Mouse (Mus musculus) brown adipose tissue, adult 24 weeks (tissue): ENCODE data around the gene Cdk5rap3. TPM values are rescaled to one million over a fixed set of nuclear protein-coding genes. Genes with fewer than 3 reads are reported as not detected.

Source experiments
- H3K27ac ChIP-seq: fragments of 200-500 bp; replicated peaks from 2 replicates; pipeline ENCODE4 v1.5.1; 2012; ENCODE audit warnings: low read depth, mild to moderate bottlenecking, low read length
- H3K4me1 ChIP-seq: fragments of 200-500 bp; 2 replicates; pipeline ENCODE4 v1.6.1; 2012; ENCODE audit warnings: low read length, mixed read lengths; ENCODE audit not compliant: control insufficient read depth, insufficient read depth, insufficient read length
- H3K4me3 ChIP-seq: fragments of 200-500 bp; 2 replicates; pipeline ENCODE4 v1.5.1; 2012; ENCODE audit warnings: low read depth, mild to moderate bottlenecking, low read length, moderate library complexity; ENCODE audit not compliant: insufficient read depth
- polyA plus RNA-seq: library from polyadenylated mRNA; stranded (reverse); fragments of >200 nt; gene quantifications from 2 replicates; pipeline ENCODE4 v1.2.4, GENCODE M21; 2012; ENCODE audit not compliant: missing spikeins, insufficient read depth, insufficient read length

Gene Cdk5rap3
- polyA plus RNA-seq, 1 experiment, result 27.2 TPM

DNA sequence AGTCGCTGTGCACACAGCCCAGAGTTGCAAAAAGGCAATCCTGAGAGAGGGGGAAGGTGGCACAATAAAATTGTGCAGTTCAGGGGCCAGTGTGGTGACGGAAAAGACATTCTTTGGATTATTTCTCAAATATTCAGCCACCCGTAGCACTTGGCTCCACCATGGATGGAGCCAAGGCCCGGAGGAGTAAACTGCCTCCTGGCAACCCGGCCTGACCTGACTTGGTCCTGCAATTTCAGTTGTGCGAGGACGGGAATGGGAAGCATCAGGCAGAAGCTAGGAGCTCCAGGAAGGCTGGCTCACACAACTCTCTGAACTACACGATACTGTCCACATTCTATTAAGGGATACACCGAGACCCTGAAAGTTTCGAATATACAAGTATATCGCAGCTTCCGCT is 53.8 kb downstream of the Cdk5rap3 start:
- no peak overlapping the region for H3K4me3 ChIP-seq
- H3K4me1 ChIP-seq, result peaks cover 7% of the 10 kb centered on the region; the same call in 1 of the 2 replicates
- H3K27ac ChIP-seq, result no peak overlapping the region

DNA sequence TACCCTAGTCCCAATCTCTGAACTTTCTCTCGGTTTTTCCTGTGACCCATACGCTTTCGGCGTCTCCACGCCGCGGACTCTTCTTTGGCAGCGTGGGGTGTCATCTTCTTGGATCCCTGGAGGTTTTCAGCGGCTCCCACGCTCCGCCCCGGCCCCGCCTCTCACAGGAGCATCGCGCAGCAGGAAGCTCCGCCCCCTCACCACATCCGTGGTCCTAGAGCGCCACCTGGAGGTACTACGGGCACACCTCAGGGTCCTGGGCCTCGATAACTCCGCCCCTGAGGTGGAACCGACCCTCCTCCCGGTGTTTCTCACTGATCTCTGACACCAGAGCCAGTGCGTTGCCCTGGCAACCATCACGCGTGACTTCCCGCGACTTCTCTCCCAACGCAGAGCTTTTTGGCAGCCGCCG is 54.4 kb downstream of the Cdk5rap3 start:
- H3K4me1 ChIP-seq, result peaks cover 7% of the 10 kb centered on the region
- H3K27ac ChIP-seq, result peak overlapping the region; percentile 90
- peak overlapping the region; percentile 58 for H3K4me3 ChIP-seq

DNA sequence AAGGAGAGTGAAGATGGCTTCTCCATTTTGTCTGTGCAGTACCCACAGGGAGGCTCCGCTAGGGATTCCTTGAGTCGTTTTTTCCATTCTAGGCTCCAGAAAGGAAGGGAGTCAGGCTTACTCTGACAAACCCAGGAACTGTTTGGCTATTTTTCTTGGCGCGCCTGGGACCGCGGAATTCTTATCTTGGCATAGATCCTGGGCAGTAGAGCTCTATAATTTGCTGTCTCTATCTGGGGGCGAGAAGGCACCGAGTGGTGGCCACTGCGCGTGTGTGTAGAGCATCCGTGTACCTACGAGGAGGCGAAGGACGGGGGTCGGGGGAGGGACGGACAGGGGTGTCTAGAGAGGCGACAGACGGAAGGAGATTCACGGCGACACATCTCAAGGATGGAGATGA is 54.9 kb downstream of the Cdk5rap3 start:
- peak overlapping the region; percentile 90 for H3K27ac ChIP-seq
- peak overlapping the region; percentile 58 for H3K4me3 ChIP-seq
- H3K4me1 ChIP-seq, result peaks cover 7% of the 10 kb centered on the region

DNA sequence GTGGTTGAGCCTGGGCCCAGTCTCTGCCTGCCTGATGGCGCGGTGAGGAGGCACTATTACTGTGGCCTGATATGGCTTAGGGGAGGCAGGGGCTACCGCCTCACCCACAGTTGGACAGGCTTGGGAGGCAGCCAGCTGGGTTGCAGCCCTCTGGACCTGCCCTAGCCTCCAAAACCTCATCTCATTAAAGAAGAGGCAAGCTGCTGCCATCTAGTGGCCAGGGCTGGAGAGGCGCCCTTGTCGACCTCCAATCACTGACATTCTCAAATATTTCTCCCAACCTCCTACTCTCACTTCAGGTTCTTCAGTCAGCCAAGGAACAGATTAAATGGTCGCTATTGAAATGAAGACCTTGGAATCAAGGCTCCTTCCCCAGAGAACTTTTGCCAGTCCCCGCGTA is 55.7 kb downstream of the Cdk5rap3 start:
- peak overlapping the region; percentile 90 for H3K27ac ChIP-seq
- peaks cover 7% of the 10 kb centered on the region for H3K4me1 ChIP-seq
- no peak overlapping the region for H3K4me3 ChIP-seq

DNA sequence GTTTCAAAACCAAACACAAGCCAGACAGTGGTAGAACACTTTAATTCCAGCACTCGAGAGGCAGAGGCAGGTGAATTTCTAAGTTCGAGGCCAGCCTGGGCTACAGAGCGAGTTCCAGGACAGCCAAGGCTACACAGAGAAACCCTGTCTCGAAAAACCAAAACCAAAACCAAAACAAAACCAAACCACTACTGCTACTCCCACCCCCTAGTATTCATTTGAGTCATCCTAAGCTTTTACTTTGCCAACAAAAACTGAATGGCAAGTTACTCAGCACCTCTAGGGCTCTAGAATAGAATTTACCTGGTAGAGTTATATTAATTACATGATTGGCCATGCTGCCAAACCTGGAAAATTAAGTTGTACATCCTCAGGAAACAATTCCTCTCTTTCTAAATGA is 56.7 kb downstream of the Cdk5rap3 start:
- Histone ChIP-seq H3K4me1 (peaks cover 7% of the 10 kb centered on the region), H3K4me3 (no peak overlapping the region), H3K27ac (0 out of 2 replicates have a peak overlapping the region, but pooled peaks have one; percentile 20)

DNA sequence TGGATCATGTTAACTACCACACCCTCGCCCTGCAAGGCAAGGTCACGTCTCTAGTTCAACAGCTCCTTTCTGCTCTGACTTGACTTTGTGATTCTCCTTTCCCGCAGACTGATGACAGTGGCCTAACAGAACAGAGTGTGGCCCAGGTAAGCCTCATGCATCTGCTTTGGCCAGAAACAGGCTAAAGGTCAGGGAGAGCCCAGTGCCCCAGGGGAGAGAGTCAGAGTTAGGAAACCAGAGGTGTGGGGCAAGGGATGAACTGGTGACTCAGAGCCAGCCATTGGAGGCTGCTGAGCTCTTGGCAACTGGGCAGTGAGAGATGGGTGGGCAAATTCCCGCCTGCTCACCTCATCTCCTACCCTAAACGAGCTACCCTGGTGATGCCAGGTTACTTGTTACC is 58.9 kb downstream of the Cdk5rap3 start:
- no peak overlapping the region for H3K4me3 ChIP-seq
- peaks cover 7% of the 10 kb centered on the region for H3K4me1 ChIP-seq

More for the DNA sequence above, 58.9 kb downstream of the Cdk5rap3 start:
- no peak overlapping the region for H3K27ac ChIP-seq

Other genes with a start within 250 kb of the Cdk5rap3 start
- 4.0 and 7.6 TPM in 2 replicates for gene Snx11, start 138.9 kb downstream of the Cdk5rap3 start, polyA plus RNA-seq
- 24.3 and 31.2 TPM in 2 replicates for gene Cbx1, start 127.4 kb downstream of the Cdk5rap3 start, polyA plus RNA-seq
- 333 and 448 TPM in 2 replicates for gene Nfe2l1, start 86.5 kb downstream of the Cdk5rap3 start, polyA plus RNA-seq
- 55.7 and 98.7 TPM in 2 replicates for gene Copz2, start 66.6 kb downstream of the Cdk5rap3 start, polyA plus RNA-seq
- not detected in 2 replicates for gene Prr15l, start 11.6 kb upstream of the Cdk5rap3 start, polyA plus RNA-seq
- 19.8 and 25.7 TPM in 2 replicates for gene Pnpo, start 27.5 kb upstream of the Cdk5rap3 start, polyA plus RNA-seq
- 11.8 and 13.1 TPM in 2 replicates for gene Sp2, start 66.5 kb upstream of the Cdk5rap3 start, polyA plus RNA-seq
- not detected in 2 replicates for gene Sp6, start 96.9 kb upstream of the Cdk5rap3 start, polyA plus RNA-seq
- 13.1 and 13.4 TPM in 2 replicates for gene Scrn2, start 113.4 kb upstream of the Cdk5rap3 start, polyA plus RNA-seq
- gene Lrrc46, start 124.9 kb upstream of the Cdk5rap3 start, polyA plus RNA-seq, result 1.1 TPM in 1 of 2 replicates, not detected in the other
- 121 and 122 TPM in 2 replicates for gene Mrpl10, start 125.1 kb upstream of the Cdk5rap3 start, polyA plus RNA-seq
- gene Osbpl7, start 134.1 kb upstream of the Cdk5rap3 start, polyA plus RNA-seq, result 0.87 and 1.6 TPM in 2 replicates
- 0.75 and 1.1 TPM in 2 replicates for gene Tbx21, start 198.8 kb upstream of the Cdk5rap3 start, polyA plus RNA-seq
- 27.4 and 29.8 TPM in 2 replicates for gene Tbkbp1, start 235.0 kb upstream of the Cdk5rap3 start, polyA plus RNA-seq